Mouse (Mus musculus): ENCODE measurements at regions not wholly inside any gene's neighbourhood (a gene's known extent, or its start where the extent isn't known, plus 50 kb on each side); places are given as distances from the start of the nearest gene placed in this dataset.
A peak's percentile ranks its signal among the peaks of the same experiment; 100 is the strongest.

GRCm38 (mm10) chr13:30484527-30485185, 60.5 kb downstream of the Uqcrfs1 start:
- DNase-seq = no peak

GRCm38 (mm10) chr13:30479128-30479666, 66.0 kb downstream of the Uqcrfs1 start:
- no peak for DNase-seq

DNA sequence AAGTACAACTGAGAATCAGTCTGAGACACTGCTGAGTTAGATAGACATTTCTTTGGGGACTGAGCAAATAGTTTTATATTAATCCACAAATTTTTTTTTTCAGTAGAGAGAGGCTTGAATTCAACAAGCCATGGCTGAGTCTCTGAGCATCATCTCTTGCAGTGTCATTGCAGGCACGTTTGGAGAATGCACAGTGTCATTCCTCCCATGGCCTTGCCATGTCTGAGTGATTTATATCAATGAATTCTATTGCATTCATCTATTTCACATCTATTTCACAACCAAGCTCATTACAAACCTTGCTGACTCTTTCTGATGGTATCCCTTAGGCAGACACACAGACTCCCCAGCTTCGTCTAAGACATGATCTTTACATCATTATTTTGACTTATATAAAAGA, 66.6 kb downstream of the Uqcrfs1 start:
- DNase-seq = peak; percentile 19

GRCm38 (mm10) chr13:30471300-30471699, 73.9 kb downstream of the Uqcrfs1 start:
- peak; percentile 32 for DNase-seq

DNA sequence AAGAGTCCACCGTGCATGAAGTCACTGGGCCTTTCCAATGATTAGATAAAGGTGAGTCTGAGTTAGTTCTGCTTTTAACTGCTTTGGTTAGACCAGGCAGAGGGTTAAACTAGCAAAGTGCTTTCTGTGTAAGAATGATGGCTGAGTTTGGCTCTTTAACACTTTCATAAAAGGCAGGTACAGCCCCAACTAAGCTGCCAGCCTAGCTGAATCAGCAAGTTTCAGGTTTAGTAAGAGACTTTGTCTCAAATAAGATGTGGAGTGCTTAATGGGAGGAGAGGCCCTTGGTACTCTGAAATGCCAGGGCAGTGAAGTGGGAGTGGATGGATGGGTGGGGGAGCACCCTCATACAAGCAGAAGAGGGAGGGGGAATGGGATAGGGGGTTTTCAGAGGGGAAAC, 78.1 kb downstream of the Uqcrfs1 start:
- DNase-seq = no peak

- DNase-seq = no peak
Observed at GRCm38 (mm10) chr13:30465439-30465838, 79.7 kb downstream of the Uqcrfs1 start.

DNA sequence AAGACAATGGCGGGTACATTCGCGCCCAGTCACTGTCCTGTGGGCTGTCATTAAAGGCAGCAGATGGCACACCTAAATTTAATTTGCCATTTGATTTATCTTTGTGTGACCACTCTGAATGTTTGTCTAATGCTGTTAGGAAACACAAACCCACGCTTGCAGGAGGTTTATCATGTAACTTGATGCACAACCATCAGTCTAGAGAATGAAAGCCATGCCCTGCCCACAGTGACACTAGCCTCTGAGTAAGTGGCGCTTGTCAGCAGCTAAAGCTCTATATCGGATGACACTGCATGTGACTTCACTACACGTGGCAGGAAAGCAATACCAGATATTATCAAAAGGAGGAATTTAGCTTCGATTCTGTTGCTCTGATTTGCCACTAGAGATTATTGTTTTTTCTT, 89.9 kb downstream of the Uqcrfs1 start:
- DNase-seq = no peak

DNA sequence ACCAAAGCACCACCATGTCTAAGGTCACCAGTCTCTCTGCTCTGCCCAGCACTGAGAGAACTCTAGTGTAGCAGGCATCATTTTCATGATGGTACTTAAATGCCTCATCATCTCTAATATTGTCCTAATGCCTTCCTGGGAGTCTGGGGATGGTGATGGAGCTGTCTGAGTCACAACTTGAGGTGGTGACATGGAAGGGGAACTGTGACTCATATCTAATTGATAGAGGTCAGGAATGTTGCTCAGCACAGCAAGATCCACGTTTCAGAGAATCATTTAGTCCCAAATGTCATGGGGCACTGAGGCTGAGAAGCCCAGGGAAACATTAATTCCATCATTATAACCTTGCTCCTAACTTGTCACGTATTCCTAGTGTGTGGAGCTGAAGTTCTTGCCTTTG, 93.0 kb downstream of the Uqcrfs1 start:
- no peak for DNase-seq

DNA sequence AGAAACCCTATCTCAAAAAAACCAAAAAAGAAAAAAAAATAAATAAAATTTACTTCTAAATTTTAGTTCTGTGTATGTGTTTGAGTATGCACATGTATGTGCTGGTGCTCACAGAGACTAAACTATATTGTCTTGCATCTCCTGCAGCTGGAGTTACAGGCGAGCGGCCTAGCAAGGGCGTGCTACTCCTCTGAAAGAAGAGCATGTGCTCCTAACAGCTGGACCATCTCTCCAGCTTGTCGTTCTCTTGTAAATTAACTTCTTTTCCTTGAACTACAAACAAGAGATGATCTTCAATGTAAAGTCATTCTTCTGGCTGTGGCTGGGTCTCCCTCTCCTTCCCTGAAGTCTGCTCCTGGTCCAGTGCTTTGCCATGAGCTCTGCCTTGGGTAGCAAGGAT, 96.3 kb downstream of the Uqcrfs1 start:
- no peak for DNase-seq

Data from adrenal gland, postnatal 10 days (tissue).